Mouse (Mus musculus): Measurements from ENCODE around the gene Nrip2. TPM values are rescaled to one million over a fixed set of nuclear protein-coding genes. Genes with fewer than 3 reads are reported as not detected.

The Nrip2 gene
- polyA plus RNA-seq, 1 experiment, result 1.3 TPM

DNA sequence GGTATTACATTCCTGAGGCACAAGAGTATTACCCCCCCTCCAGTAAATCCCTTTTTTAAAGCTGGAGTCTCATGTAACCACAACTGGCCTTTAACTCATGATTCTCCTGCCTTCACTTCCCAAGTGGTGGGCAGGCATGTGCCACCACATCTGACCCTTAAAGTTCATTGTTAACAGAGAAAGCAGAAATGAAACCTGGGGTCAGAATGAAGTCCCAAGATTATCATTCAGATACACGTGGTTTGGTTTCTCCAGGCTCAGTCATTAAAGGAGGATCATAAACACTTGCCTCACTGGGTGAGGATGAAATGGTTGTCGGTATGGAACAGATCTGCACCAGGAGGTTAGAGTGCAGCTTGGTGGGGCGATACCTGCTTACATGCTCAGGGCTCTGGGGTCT, 17.8 kb upstream of the Nrip2 start:
- H3K27ac ChIP-seq (ENCODE audit: control insufficient read depth, insufficient read depth, low read depth, low read length, poor library complexity), result no peak overlapping the region
- 42% methylated on average over 3 of the region's 3 CpGs for WGBS
- TF ChIP-seq POLR2A (IDR thresholded peaks at IDR 0.05; ENCODE audit: borderline replicate concordance, control insufficient read depth, low read depth, low read length), result no peak
- no peak for TF ChIP-seq CTCF (IDR thresholded peaks at IDR 0.05; ENCODE audit: control insufficient read depth, insufficient read depth, low read length)
- H3K4me3 ChIP-seq (replicated peaks; ENCODE audit: control insufficient read depth, low read depth, low read length), result no peak overlapping the region
- peaks cover 12% of the 10 kb centered on the region for H3K4me1 ChIP-seq (ENCODE audit: control insufficient read depth, insufficient read depth, low read length)

DNA sequence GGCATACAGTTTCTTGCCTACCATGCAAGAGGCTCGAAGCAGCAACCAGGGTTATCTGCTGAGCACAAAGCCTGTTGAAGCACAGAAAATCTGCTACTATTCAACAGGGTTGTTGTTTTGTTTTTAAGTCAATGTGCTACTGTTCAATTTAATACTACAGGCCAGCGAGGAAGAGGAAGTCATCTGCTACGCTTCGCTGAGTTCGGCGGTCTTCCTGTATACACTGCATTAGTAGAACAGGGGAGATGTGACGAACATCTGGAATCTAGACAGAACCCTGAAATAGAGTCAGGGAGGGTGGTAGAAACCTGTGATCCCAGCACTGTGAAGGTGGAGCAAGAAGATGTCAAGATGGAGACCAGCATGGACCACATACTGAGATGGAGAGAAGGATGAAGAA, 15.3 kb upstream of the Nrip2 start:
- Histone ChIP-seq H3K27ac (ENCODE audit: control insufficient read depth, insufficient read depth, low read depth, low read length, poor library complexity) (no peak overlapping the region), H3K4me1 (ENCODE audit: control insufficient read depth, insufficient read depth, low read length) (peaks cover 12% of the 10 kb centered on the region)
- 17% methylated on average over 7 of the region's 7 CpGs for WGBS

DNA sequence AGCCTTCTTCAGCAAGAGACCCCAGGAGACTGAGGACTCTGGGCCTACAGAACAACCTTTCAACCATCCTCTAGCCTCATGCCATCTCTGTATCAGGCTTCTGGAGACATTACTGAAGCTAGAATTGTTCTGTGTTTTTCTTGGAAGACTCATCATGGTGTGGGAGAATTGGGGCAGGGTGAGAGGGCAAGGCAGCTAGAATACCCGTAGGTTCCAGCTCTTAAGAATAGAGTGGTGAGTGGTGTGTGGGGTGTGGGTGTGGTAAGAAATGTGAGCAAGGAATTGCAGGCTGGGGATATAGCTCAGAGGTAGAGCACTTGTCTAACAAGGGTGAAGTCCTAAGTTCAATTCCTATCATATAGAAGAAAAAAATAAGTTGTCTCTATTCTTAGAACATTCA, 14.1 kb upstream of the Nrip2 start:
- 78% methylated on average over 1 of the region's 1 CpGs for WGBS

More for the DNA sequence above, 15.3 kb upstream of the Nrip2 start:
- H3K4me3 ChIP-seq (replicated peaks; ENCODE audit: control insufficient read depth, low read depth, low read length), result no peak overlapping the region
- no peak for TF ChIP-seq CTCF (IDR thresholded peaks at IDR 0.05; ENCODE audit: control insufficient read depth, insufficient read depth, low read length)
- TF ChIP-seq POLR2A (IDR thresholded peaks at IDR 0.05; ENCODE audit: borderline replicate concordance, control insufficient read depth, low read depth, low read length), result no peak

DNA sequence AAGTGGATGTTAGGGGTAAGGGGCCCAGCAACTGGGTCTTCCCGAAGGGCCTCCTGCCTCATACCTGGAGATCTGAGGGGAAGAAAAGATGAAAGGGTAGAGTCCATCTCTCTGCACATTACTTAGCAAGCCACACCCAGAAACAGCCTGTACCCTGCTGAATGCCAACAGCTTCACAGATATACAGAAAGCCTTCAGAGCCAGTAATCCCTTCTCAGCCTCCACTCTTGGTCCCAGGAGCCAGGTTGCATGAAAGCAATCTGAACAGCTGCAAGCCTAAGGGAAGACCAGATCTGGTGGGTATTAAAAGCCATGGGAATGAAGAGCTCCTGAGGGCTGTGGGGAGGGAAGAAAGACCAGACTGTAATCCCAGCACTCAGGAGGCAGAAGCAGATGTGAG, 9.9 kb upstream of the Nrip2 start:
- Histone ChIP-seq H3K4me3 (replicated peaks; ENCODE audit: control insufficient read depth, low read depth, low read length) (no peak overlapping the region), H3K27ac (ENCODE audit: control insufficient read depth, insufficient read depth, low read depth, low read length, poor library complexity) (no peak overlapping the region), H3K4me1 (ENCODE audit: control insufficient read depth, insufficient read depth, low read length) (no peaks in the 10 kb centered on the region; the same call in 1 of the 2 replicates)
- TF ChIP-seq CTCF (IDR thresholded peaks at IDR 0.05; ENCODE audit: control insufficient read depth, insufficient read depth, low read length) (no peak), POLR2A (IDR thresholded peaks at IDR 0.05; ENCODE audit: borderline replicate concordance, control insufficient read depth, low read depth, low read length) (no peak)
- 62% methylated on average over 1 of the region's 1 CpGs for WGBS

More for the DNA sequence above, 14.1 kb upstream of the Nrip2 start:
- peaks cover 5% of the 10 kb centered on the region for H3K4me1 ChIP-seq (ENCODE audit: control insufficient read depth, insufficient read depth, low read length)
- H3K4me3 ChIP-seq (replicated peaks; ENCODE audit: control insufficient read depth, low read depth, low read length), result no peak overlapping the region
- TF ChIP-seq CTCF (IDR thresholded peaks at IDR 0.05; ENCODE audit: control insufficient read depth, insufficient read depth, low read length) (no peak), POLR2A (IDR thresholded peaks at IDR 0.05; ENCODE audit: borderline replicate concordance, control insufficient read depth, low read depth, low read length) (no peak)
- no peak overlapping the region for H3K27ac ChIP-seq (ENCODE audit: control insufficient read depth, insufficient read depth, low read depth, low read length, poor library complexity)

DNA sequence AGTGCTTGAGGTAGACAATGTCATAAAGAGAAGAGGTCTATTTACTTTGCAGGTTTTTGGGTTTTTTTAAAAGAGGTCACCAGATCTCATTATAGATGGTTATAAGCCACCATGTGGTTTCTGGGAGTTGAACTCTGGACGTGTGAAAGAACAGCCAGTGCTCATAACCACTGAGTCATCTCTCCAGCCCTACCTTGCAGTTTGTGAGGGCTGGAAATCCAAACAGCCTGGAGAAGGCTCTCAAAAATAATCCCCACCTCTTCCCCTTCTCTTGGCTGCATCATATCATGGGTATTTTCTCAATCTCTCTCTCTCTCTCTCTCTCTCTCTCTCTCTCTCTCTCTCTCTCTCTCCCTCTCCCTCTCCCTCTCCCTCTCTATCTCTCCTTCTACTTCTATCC, 8.4 kb upstream of the Nrip2 start:
- WGBS, result 31% methylated on average over 1 of the region's 1 CpGs

DNA sequence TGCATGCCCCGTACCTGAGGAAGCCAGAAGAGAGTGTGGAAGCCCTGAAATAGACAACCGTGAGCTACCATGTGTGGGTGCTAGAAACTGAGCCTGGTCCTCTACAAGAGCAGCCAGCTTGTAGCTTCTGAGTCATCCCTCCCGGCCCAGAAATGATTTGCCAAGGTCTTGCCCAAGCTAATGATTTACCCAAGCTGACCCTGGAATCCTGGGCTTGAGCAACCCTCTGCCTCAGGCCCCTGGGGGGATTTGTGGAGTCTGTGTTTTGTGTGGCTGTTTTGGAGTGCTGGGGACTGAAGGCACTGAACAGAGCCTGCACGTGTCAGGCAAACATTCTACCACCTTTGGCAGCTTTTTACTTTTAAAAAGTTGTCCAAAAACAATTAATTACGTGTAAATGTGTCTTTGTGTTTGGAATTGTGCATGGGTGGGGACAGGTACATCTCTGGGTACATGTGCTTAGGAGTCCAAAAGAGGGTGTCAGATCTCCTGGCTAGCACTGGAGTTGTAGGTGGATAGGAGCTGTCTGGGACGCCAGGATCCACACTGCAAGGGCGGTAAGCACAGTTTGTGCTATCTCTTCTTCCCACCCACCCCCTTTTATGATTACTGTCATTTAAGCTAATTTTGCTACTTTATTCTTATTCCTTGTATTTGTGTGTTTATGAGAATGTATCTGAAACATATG, 1.4 kb upstream of the Nrip2 start:
- TF ChIP-seq POLR2A (IDR thresholded peaks at IDR 0.05; ENCODE audit: borderline replicate concordance, control insufficient read depth, low read depth, low read length) (no peak), CTCF (IDR thresholded peaks at IDR 0.05; ENCODE audit: control insufficient read depth, insufficient read depth, low read length) (no peak)
- H3K27ac ChIP-seq (ENCODE audit: control insufficient read depth, insufficient read depth, low read depth, low read length, poor library complexity), result no peak overlapping the region
- H3K4me3 ChIP-seq (replicated peaks; ENCODE audit: control insufficient read depth, low read depth, low read length), result no peak overlapping the region
- 77% methylated on average over 7 of the region's 7 CpGs for WGBS
- no peaks in the 10 kb centered on the region for H3K4me1 ChIP-seq (ENCODE audit: control insufficient read depth, insufficient read depth, low read length)

More for the DNA sequence above, 8.4 kb upstream of the Nrip2 start:
- Histone ChIP-seq H3K4me1 (ENCODE audit: control insufficient read depth, insufficient read depth, low read length) (no peaks in the 10 kb centered on the region), H3K4me3 (replicated peaks; ENCODE audit: control insufficient read depth, low read depth, low read length) (no peak overlapping the region), H3K27ac (ENCODE audit: control insufficient read depth, insufficient read depth, low read depth, low read length, poor library complexity) (no peak overlapping the region)
- TF ChIP-seq CTCF (IDR thresholded peaks at IDR 0.05; ENCODE audit: control insufficient read depth, insufficient read depth, low read length), result no peak
- no peak for TF ChIP-seq POLR2A (IDR thresholded peaks at IDR 0.05; ENCODE audit: borderline replicate concordance, control insufficient read depth, low read depth, low read length)

DNA sequence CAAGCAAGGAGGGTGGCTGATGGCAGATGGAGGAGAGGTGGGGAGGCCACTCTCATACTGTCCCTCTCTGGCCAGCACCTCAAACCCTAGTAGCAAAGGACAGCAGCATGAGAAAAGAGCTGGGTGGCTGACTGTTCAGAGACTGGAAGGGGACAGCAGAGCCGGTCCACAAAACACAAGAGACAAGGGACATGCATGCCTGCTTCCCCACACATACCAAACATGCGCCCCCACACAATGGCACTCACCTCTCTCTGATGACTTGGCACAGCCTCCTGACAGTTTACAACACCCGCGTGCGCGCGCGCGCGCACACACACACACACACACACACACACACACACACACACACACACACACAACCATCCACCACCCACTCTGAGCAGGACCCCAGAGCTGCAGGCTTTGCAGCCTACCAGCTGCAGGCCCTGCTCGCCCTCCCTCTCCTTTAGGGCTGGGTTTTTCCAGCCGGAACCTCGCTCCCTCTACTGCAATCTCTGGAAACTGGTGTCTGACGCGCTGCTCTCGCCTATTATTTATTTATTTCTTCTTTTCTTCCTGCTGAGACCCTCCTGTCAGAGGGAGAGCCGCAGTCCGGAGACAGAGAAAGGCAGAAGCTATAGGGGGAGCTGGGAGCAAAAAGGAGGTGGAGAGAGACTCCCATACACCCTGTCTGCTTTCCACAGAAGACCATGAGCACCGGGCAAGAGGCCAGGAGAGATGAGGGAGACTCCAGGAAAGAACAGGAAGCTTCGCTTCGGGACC, 507 bp downstream of the Nrip2 start:
- TF ChIP-seq POLR2A (IDR thresholded peaks at IDR 0.05; ENCODE audit: borderline replicate concordance, control insufficient read depth, low read depth, low read length) (no peak), CTCF (IDR thresholded peaks at IDR 0.05; ENCODE audit: control insufficient read depth, insufficient read depth, low read length) (no peak)
- 81% methylated on average over 21 of the region's 21 CpGs for WGBS
- Histone ChIP-seq H3K4me1 (ENCODE audit: control insufficient read depth, insufficient read depth, low read length) (no peaks in the 10 kb centered on the region), H3K4me3 (replicated peaks; ENCODE audit: control insufficient read depth, low read depth, low read length) (no peak overlapping the region), H3K27ac (ENCODE audit: control insufficient read depth, insufficient read depth, low read depth, low read length, poor library complexity) (no peak overlapping the region)

DNA sequence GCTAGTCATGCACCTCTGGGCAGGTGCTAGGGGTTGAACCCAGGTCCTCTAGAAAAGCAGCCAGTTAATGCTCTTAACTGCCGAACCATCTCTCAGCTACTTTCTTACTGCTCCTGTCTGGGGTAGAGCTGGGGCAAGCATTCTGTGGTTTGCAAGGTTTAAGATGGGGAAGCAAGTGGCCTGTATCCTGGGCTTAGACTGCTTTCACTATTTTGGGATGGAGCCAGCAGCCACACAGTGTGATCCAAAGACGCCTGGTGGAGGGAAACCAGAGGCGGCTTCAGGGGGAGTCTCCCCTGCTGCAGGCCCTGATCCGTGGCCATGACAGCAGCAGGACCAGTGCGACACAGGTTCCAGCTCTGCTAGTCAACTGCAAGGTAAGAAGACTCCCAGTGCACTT, 5.6 kb downstream of the Nrip2 start:
- WGBS, result 15% methylated on average over 5 of the region's 5 CpGs

More for the DNA sequence above, 5.6 kb downstream of the Nrip2 start:
- Histone ChIP-seq H3K4me1 (ENCODE audit: control insufficient read depth, insufficient read depth, low read length) (no peaks in the 10 kb centered on the region; the same call in 1 of the 2 replicates), H3K27ac (ENCODE audit: control insufficient read depth, insufficient read depth, low read depth, low read length, poor library complexity) (no peak overlapping the region), H3K4me3 (replicated peaks; ENCODE audit: control insufficient read depth, low read depth, low read length) (no peak overlapping the region)
- TF ChIP-seq POLR2A (IDR thresholded peaks at IDR 0.05; ENCODE audit: borderline replicate concordance, control insufficient read depth, low read depth, low read length) (no peak), CTCF (IDR thresholded peaks at IDR 0.05; ENCODE audit: control insufficient read depth, insufficient read depth, low read length) (no peak)
